In the genomic region with DNA sequence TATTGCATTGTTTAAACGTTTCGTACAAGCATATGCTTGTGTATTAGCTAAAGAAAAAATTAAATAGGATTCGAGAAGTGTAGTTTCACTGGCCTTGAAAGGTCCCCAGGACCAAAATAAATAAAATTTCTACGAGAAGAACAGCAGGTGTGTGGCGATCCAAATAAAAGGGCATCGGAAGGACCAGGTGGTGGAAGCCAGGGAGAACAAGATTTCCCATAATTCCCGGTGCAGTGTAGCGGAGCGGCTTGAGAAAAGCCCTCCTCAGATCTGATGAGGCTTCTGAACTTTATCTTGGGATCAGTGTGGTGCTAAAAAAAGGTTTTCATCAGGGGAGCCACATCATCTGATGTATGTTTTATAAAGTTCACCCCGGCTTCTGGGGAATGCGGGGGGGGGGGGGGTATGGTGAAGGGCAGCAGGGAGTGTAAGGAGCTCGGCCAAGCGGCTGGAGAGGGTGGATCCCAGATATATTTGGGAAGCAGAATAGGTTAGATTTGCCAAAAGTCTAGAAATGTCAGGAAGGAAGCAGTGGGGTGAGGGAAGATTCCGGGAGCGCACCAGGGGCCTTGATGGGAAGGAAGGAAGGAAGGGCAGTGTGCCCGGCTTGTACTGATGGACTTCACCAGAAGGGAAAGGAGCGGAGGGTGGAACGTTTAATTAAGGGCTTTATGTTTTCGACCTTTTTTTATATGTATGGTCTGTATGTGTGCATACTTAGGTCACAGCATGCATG, we compare ENCODE assay signal across 8 mouse cellular contexts. TPM values are rescaled to one million over a fixed set of nuclear protein-coding genes. Genes with fewer than 3 reads are reported as not detected.
A peak's percentile ranks its signal among the peaks of the same experiment; 100 is the strongest.
DNase-seq lines count a peak whose midpoint lies in the region; ATAC-seq and TF ChIP-seq lines count a peak whose summit lies in the region.
"Had no signal": no experiment of that assay in that cellular context is flagged by ENCODE, and none has a peak within 500 bp of the region (broad histone marks: within the 10 kb centered on the region; RNA-seq: fewer than 3 reads in every experiment).

No protein-coding gene starts in this region.

- WGBS in lung, embryonic 16.5 days: 58% methylated on average over 19 of the region's 19 CpGs
- WGBS in hindbrain, postnatal 0 days: 61% methylated on average over 19 of the region's 19 CpGs

- no peaks in the 10 kb centered on the region for H3K36me3 ChIP-seq in lung, embryonic 16.5 days (ENCODE audit: control insufficient read depth, insufficient read depth, low read length)
- H3K36me3 ChIP-seq in hindbrain, postnatal 0 days (ENCODE audit: insufficient read depth, low read length): no peaks in the 10 kb centered on the region

- no peaks in the 10 kb centered on the region for H3K27me3 ChIP-seq in lung, embryonic 16.5 days (ENCODE audit: control insufficient read depth, insufficient read depth, low read depth, low read length)
- H3K27me3 ChIP-seq in hindbrain, postnatal 0 days (ENCODE audit: insufficient read depth, low read length): no peaks in the 10 kb centered on the region

- no peak for DNase-seq in lung, postnatal 36 days
- peak; percentile 43 to 51 for DNase-seq in cerebellum, postnatal 10 days
- peak; percentile 28 for DNase-seq in hindbrain, postnatal 0 days (ENCODE audit: low spot score)
- DNase-seq in retina, embryonic 14.5 days (ENCODE audit: low spot score): peak; percentile 23
- no peak for DNase-seq in adrenal gland, postnatal 25 days
- no peak for DNase-seq in layer of hippocampus, postnatal 25 days (ENCODE audit: extremely low spot score in 1 of 2, low spot score in 1 of 2)
- DNase-seq: gastrocnemius, postnatal 10 days had no signal

- H3K4me1 ChIP-seq in lung, embryonic 16.5 days (replicated peaks; ENCODE audit: control insufficient read depth, insufficient read depth, low read length): peaks cover 14% of the 10 kb centered on the region; the same call in 1 of the 2 replicates
- H3K4me1 ChIP-seq in hindbrain, postnatal 0 days (ENCODE audit: insufficient read depth, low read length): peaks cover 7% of the 10 kb centered on the region; the same call in 1 of the 2 replicates

- peak overlapping the region; percentile 19; the same call in 1 of the 2 replicates for H3K4me3 ChIP-seq in lung, embryonic 16.5 days (ENCODE audit: low read length)
- no peak overlapping the region for H3K4me3 ChIP-seq in hindbrain, postnatal 0 days (ENCODE audit: low read length)

- 0 out of 2 replicates have a peak overlapping the region, but pooled peaks have one; percentile 28 for H3K9ac ChIP-seq in lung, embryonic 16.5 days (ENCODE audit: low read length)
- no peak overlapping the region for H3K9ac ChIP-seq in hindbrain, postnatal 0 days (replicated peaks; ENCODE audit: low read length)

- H3K27ac ChIP-seq in lung, embryonic 16.5 days (ENCODE audit: low read length): peak overlapping the region; percentile 30; the same call in 1 of the 2 replicates
- H3K27ac ChIP-seq in hindbrain, postnatal 0 days: peak overlapping the region; percentile 91; the same call in 1 of the 2 replicates

- peak overlapping the region; percentile 26 for H3K4me2 ChIP-seq in lung, embryonic 16.5 days (ENCODE audit: low read depth, low read length)
- H3K4me2 ChIP-seq in hindbrain, postnatal 0 days (ENCODE audit: low read depth, low read length): peak overlapping the region; percentile 60

- no peak for ATAC-seq in lung, embryonic 16.5 days (ENCODE audit: low read depth)
- no peak for ATAC-seq in hindbrain, postnatal 0 days

- TF ChIP-seq CTCF in hindbrain, postnatal 0 days (IDR thresholded peaks at IDR 0.05; ENCODE audit: low read depth): no peak

- H3K9me3 ChIP-seq in lung, embryonic 16.5 days (ENCODE audit: control insufficient read depth, low read length): no peaks in the 10 kb centered on the region
- no peaks in the 10 kb centered on the region for H3K9me3 ChIP-seq in hindbrain, postnatal 0 days (ENCODE audit: low read length)

RNA-seq across cellular contexts. Expression of gene 4930519P11Rik, which starts 1.8 kb away (rescaled TPM):
- polyA plus RNA-seq in lung, embryonic 16.5 days (2015; fragmentation: Nextera tagmentation; extraction: Ambion mirVana): 0.48 TPM in 1 of 2 replicates, not detected in the other
- total RNA-seq in hindbrain, postnatal 0 days (2014; rRNA removed): not detected in 2 replicates
- 0.54 TPM in 1 of 2 replicates, not detected in the other for polyA plus RNA-seq in hindbrain, postnatal 0 days (2015; fragmentation: Nextera tagmentation; extraction: Ambion mirVana)
- 1.2 TPM in 1 of 2 replicates, not detected in the other for total RNA-seq in adrenal gland, postnatal 25 days (2021)
- not detected for total RNA-seq in layer of hippocampus, postnatal 25 days (2021)
- total RNA-seq: gastrocnemius, postnatal 10 days had no signal

RNA-seq across cellular contexts. Expression of gene Zfp341, which starts 1.9 kb away (rescaled TPM):
- 0.88 and 1.0 TPM in 2 replicates for polyA plus RNA-seq in lung, embryonic 16.5 days (2015; fragmentation: Nextera tagmentation; extraction: Ambion mirVana)
- total RNA-seq in hindbrain, postnatal 0 days (2014; rRNA removed): 7.0 and 8.5 TPM in 2 replicates
- polyA plus RNA-seq in hindbrain, postnatal 0 days (2015; fragmentation: Nextera tagmentation; extraction: Ambion mirVana): 1.5 and 1.6 TPM in 2 replicates
- 3.3 and 3.6 TPM in 2 replicates for total RNA-seq in adrenal gland, postnatal 25 days (2021)
- 10 to 100 TPM; 10.1 to 10.6 TPM for total RNA-seq in layer of hippocampus, postnatal 25 days (2021)

RNA-seq across cellular contexts. Expression of gene Pxmp4, which starts 11.5 kb away (rescaled TPM):
- 31.4 and 33.1 TPM in 2 replicates for polyA plus RNA-seq in lung, embryonic 16.5 days (2015; fragmentation: Nextera tagmentation; extraction: Ambion mirVana)
- total RNA-seq in hindbrain, postnatal 0 days (2014; rRNA removed): 24.8 and 31.1 TPM in 2 replicates
- polyA plus RNA-seq in hindbrain, postnatal 0 days (2015; fragmentation: Nextera tagmentation; extraction: Ambion mirVana): 21.9 and 24.1 TPM in 2 replicates
- 32.7 and 34.3 TPM in 2 replicates for total RNA-seq in adrenal gland, postnatal 25 days (2021)
- 10 to 100 TPM; 11.4 to 13.2 TPM for total RNA-seq in layer of hippocampus, postnatal 25 days (2021)

RNA-seq across cellular contexts. Expression of gene Chmp4b, which starts 36.5 kb away (rescaled TPM):
- 19.3 and 22.6 TPM in 2 replicates for polyA plus RNA-seq in lung, embryonic 16.5 days (2015; fragmentation: Nextera tagmentation; extraction: Ambion mirVana)
- total RNA-seq in hindbrain, postnatal 0 days (2014; rRNA removed): 113 and 151 TPM in 2 replicates
- 35.9 and 36.5 TPM in 2 replicates for polyA plus RNA-seq in hindbrain, postnatal 0 days (2015; fragmentation: Nextera tagmentation; extraction: Ambion mirVana)
- 221 and 247 TPM in 2 replicates for total RNA-seq in adrenal gland, postnatal 25 days (2021)
- 100 to 1,000 TPM; 206 to 232 TPM for total RNA-seq in layer of hippocampus, postnatal 25 days (2021)

RNA-seq across cellular contexts. Expression of gene E2f1, which starts 45.3 kb away (rescaled TPM):
- polyA plus RNA-seq in lung, embryonic 16.5 days (2015; fragmentation: Nextera tagmentation; extraction: Ambion mirVana): 15.6 and 21.3 TPM in 2 replicates
- total RNA-seq in hindbrain, postnatal 0 days (2014; rRNA removed): 6.3 and 6.7 TPM in 2 replicates
- 8.4 and 8.7 TPM in 2 replicates for polyA plus RNA-seq in hindbrain, postnatal 0 days (2015; fragmentation: Nextera tagmentation; extraction: Ambion mirVana)
- total RNA-seq in adrenal gland, postnatal 25 days (2021): 11.2 and 13.2 TPM in 2 replicates
- 1 to 10 TPM; 5.8 to 5.9 TPM for total RNA-seq in layer of hippocampus, postnatal 25 days (2021)

Comparison
In these comparisons a context has a peak if more than half of its experiments do, and no peak if none do; other contexts are left out.
1. DNase-seq: peak in cerebellum, postnatal 10 days (2 of 2), hindbrain, postnatal 0 days (single experiment) and retina, embryonic 14.5 days (single experiment); none in lung, postnatal 36 days (single experiment), adrenal gland, postnatal 25 days (single experiment) and layer of hippocampus, postnatal 25 days (0 of 2).